Mouse (Mus musculus) heart, adult 9 months (tissue): Measurements from ENCODE around the gene Tmem86a.
A peak's percentile ranks its signal among the peaks of the same experiment; 100 is the strongest.

Source experiments
- DNase-seq, 2 experiments: peaks; one replicate each; pipeline ENCODE4 v3.0.0; 2022; ENCODE audit warnings: low spot score in 2 of 2

The Tmem86a gene

DNA sequence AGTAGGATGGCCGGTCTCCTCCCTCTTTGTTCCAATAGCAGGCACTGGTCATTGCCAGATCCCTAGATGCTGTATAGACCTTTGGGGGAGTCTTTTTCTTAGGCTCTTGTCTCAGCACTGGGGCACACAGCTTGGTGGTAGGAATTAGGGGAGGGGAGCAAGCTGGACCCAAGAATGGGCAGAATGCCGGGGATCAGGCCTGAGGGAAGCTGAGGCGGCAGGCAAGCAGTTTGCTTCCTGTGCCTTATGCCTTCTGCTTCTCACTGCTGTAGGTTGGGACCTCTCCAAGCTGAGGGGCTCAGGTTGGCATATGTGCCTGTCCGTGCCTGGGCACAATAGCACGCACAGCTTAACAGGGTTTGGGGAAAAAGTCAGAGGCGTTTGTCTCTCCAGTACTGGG lies 25.8 kb downstream of the Tmem86a start:
- DNase-seq: no peak

DNA sequence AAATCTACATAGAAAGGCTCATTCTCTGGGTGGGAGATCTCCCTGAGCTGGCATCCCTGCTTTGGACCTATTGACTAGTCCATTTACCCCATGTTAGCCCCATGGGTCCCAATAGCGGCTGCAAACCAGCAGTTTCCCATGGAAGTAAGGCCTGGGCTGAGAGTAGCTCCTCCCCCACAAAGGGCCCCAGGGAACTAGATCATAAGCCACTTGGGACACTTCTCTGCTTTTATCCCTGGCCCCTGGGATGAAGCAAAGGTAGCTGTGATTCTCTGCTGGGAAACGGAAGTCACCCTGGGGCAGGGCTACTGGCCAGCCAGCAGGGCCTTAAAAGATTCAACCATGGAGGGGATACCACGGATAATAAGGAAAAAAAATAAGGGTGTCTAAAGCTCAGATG lies 26.3 kb downstream of the Tmem86a start:
- DNase-seq: no peak

DNA sequence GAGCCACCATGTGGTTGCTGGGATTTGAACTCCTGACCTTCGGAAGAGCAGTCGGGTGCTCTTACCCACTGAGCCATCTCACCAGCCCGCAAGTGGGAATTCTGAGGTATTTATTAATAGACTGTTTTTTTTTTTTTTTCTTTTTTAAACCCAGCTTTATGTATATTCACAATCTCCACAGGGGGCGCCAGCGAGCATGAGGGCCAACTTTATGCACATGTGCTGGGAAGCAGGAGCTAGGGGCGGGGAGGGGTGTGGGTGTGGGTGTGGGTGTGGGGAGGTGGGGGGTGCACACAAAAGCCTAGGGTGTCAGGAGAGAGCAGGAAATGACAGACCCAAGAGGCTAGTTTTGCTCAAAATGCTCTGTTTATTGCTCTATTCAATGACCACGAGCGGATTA lies 27.1 kb downstream of the Tmem86a start:
- no peak for DNase-seq

GRCm38 (mm10) chr7:47080868-47081267 lies 30.5 kb downstream of the Tmem86a start:
- no peak for DNase-seq

DNA sequence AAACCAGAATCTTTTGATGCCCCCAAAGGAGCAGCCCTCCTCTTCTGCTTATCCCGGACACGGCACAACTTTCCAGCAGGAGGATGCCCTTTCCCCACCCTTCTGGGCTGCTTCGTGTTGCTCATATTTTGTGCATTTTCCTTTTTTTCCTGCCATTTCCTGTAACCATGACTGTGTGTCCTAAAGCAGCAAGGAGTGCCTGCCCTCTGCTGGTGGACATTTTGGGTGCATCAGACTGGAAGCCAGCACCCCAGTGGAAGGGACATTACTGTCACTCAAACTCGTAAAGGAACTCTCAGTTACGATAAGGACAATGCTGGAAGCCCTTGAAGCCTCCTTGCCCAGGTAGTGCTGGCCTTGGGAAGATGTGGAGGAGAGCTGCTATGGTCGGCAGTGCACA lies 30.9 kb downstream of the Tmem86a start:
- peak; percentile 52 to 72 for DNase-seq

GRCm38 (mm10) chr7:47085075-47085474 lies 34.7 kb downstream of the Tmem86a start:
- DNase-seq: no peak

DNA sequence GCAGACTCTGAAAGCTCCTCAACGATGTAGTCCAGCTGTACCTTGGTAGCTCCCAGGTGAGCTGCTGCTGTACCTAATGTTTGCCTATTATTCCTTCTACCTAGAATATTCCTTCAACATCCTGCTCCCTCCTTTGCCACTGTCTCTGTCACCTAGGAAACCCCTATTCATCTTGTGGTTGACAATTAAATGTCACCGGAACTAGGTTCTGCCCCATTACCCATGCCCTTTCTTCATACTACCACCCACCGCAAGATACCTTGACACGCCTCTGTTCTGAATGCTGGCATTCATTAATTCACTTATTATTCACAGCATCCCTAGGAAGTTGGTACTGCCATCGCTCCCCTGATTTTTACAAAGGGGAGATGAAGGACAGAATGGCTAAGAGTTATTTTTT lies 43.5 kb downstream of the Tmem86a start:
- DNase-seq: no peak

- DNase-seq: no peak
Measured at GRCm38 (mm10) chr7:47094969-47095368, 44.6 kb downstream of the Tmem86a start.

DNA sequence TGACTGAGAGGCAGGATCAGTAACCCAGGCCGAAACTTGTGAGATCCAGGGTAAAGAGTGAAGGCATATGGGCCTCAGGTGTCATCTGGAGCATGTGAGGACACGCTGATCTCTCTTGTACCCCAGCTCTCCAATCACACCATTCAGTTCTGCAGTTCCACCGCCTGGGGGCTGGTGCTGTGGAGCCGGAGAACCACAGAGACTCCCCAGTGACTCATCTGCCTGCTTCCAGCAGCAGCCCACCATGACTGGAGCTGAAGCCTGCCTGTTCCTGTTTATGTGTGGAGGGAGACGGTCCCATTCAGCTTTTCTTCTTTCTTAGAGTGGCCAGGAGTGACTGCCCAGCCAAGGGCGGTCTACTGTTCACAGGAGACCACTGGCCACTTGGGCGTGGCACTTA lies 47.6 kb downstream of the Tmem86a start:
- DNase-seq: no peak

DNA sequence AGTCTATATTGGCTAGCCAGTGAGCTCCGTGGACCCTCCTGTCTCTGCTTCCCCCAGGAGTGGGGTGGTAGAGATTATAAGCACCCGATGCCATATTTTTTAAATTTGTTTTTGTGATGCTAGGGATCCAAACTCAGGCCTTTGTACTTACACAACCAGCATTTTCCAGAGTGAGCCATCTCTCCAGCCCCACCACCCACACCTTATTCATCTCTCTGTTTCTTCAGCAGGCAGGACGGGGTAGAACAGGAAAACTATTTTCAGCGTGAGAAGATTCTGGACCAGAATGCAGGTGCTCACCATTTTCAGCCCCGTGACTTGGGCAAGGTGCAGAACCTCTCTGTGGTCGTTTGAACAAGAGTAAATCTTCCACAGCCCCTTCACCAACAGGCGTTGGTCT lies 48.9 kb downstream of the Tmem86a start:
- DNase-seq: no peak

GRCm38 (mm10) chr7:47100615-47101014 lies 50.2 kb downstream of the Tmem86a start:
- no peak for DNase-seq

- DNase-seq: no peak
Measured at GRCm38 (mm10) chr7:47102970-47103369, 52.6 kb downstream of the Tmem86a start.

DNA sequence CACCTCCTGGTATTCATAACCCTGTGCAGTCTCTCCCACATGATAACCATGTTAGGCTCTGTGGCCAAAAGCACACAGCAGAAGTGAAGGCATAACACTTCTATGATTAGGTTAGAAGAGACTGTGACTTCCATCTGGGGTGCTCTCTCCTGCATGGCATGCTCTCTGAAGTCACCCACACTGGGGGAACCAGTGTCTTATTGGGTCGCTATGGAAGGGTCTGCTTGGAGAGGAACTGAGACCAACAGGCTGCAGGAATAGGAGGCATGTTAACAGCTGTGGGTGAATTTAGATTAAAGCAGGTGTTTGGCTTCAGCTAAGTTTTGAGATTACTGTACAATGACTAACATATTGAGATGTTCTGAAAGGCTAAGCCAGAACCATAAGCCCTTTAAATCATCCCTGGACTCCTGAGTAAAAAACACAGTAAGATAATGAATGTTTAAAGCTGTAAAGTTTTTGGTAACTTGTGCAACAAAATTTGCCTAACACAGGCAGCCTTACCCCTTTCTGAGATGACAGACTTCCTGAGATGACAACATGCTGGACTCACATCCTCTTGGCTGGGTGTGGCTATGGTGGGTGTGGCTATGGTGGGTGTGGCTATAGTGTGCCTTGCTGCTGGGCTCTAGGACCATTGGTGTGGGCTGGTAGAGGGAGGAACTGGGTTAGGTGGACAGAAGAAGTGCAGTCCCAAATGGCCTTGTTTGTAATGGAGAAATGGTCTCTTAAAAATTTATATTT lies 53.4 kb downstream of the Tmem86a start:
- no peak for DNase-seq
